Mouse (Mus musculus): ENCODE results near the gene Pcgf1. TPM values are rescaled to one million over a fixed set of nuclear protein-coding genes. Genes with fewer than 3 reads are reported as not detected.

Pcgf1 gene
- polyA plus RNA-seq, 1 experiment from 2014 or later = 34.3 TPM

DNA sequence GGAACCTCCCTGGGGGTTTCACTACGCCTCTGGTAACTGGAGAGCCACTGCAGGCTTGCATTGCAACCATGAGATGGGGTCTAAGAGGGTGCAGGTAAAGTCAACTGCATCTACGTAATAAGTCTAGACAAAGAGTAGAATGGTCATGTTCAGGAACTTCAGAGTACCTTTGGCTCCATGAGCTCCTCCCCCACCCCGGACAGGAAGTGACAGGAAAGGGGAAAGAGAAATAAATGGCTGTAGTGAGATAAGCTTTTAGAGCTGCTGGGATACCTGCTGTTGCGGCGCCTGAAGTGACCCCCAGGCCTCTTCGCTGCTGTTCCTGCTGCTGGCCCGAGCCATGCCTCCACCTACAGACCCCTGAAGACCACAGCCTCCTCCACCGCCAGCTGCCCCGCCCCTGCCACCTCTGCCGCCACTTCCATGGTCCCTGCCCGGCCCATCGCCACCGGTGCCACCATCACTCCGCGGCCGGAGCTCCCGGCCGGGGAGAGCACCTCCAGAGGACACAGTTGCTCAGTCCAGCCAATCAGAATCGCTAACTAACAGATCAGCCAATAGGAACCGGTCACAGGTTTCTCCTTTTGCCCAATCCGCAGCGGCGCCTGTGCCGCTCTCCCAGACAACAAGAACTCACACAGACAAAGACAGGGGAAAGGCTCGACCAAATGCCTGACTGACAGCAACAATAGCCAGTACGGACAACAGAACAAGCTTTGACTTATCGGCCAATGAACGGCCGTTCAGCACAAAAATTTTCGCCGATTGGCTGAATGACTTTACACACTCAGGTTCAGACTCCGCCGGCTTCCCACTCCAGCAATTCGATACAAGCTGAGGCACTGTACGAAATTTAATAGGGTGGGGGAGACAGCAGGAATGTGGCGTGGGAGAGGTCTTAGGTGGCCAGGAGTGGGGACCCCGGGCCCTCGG, 43.5 kb downstream of the Pcgf1 start, which contains the start of gene Wbp1:
Wbp1 (minus strand) TSS at position 630 of the 933 bp plus-strand sequence.
- peak; percentile 95 for ATAC-seq (replicated peaks; ENCODE audit: low FRiP score)
- under 1% methylated on average over 38 of the region's 38 CpGs for WGBS
- H3K4me1 ChIP-seq (replicated peaks; ENCODE audit: control insufficient read depth, insufficient read depth, low read length) = peaks cover 16% of the 10 kb centered on the region; the same call in 1 of the 2 replicates

DNA sequence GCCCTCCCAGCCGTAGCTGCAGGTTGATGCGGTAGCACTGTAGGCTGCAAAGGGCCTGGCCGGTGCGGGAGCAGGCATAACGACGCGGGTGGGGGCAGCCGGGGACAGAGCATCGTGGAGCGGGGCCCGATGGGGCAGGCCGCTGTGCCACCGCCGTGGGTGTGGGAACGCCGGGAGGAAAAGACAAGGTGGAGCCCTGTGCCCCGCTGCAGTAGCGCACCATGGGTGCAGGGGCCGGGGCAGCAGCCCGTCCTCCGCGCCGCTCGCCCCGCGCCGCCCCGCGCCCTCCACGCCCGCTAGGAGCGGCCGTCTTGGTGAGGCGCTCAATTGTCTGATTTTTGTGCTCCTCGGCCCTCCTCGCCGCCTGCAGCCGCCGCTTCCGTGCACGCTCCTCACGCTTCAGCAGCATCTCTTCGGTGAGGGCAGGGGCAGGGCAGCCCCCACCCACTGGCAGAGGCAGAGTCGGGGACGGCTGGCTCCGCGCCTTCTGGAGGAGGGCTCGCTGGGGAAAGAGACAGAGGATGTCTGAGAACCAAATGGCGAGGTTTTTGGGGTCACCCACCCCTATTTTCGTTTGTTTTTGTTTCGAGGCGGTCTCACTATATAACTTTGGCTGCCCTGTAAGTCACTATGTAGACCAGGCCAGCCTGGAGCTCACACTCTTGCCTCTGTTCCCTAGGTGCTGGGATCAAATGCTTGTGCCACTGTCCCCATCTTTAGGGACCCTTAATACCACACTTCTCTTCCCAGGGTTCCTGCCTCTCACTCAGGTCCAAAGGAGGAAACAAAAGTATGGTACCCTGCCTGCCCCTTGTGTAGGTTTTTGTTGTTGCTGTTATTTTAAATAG, 44.4 kb downstream of the Pcgf1 start:
- Histone ChIP-seq H3K27me3 (ENCODE audit: control insufficient read depth, insufficient read depth, low read length) (no peaks in the 10 kb centered on the region), H3K4me2 (ENCODE audit: low read depth, low read length, severe bottlenecking) (peak overlapping the region; percentile 95), H3K9me3 (ENCODE audit: control insufficient read depth, low read length) (no peaks in the 10 kb centered on the region), H3K36me3 (ENCODE audit: control insufficient read depth, insufficient read depth, low read length) (no peaks in the 10 kb centered on the region; the same call in none of the 2 replicates), H3K4me1 (replicated peaks; ENCODE audit: control insufficient read depth, insufficient read depth, low read length) (peaks cover 13% of the 10 kb centered on the region; the same call in 1 of the 2 replicates), H3K27ac (ENCODE audit: low read depth, low read length) (peak overlapping the region; percentile 98), H3K9ac (ENCODE audit: low read length) (peak overlapping the region; percentile 97), H3K4me3 (ENCODE audit: low read depth, low read length) (peak overlapping the region; percentile 77)
- ATAC-seq (replicated peaks; ENCODE audit: low FRiP score) = peak; percentile 6; the same call in 1 of the 2 replicates
- 2% methylated on average over 51 of the region's 52 CpGs for WGBS
- peak; percentile 76 for DNase-seq (ENCODE audit: low spot score)

More for the DNA sequence above, 43.5 kb downstream of the Pcgf1 start, which contains the start of gene Wbp1:
- peak within 1 kb of the TSS; percentile 77 for H3K4me3 ChIP-seq (ENCODE audit: low read depth, low read length)
- H3K4me2 ChIP-seq (ENCODE audit: low read depth, low read length, severe bottlenecking) = peak within 1 kb of the TSS; percentile 95
- peak within 1 kb of the TSS; percentile 97 for H3K9ac ChIP-seq (ENCODE audit: low read length)
- peak within 1 kb of the TSS; percentile 98 for H3K27ac ChIP-seq (ENCODE audit: low read depth, low read length)
- H3K36me3 ChIP-seq (ENCODE audit: control insufficient read depth, insufficient read depth, low read length) = no peaks in the 10 kb centered on the region; the same call in none of the 2 replicates
- DNase-seq (ENCODE audit: low spot score) = peak; percentile 95
- H3K27me3 ChIP-seq (ENCODE audit: control insufficient read depth, insufficient read depth, low read length) = no peaks in the 10 kb centered on the region
- no peaks in the 10 kb centered on the region for H3K9me3 ChIP-seq (ENCODE audit: control insufficient read depth, low read length)

DNA sequence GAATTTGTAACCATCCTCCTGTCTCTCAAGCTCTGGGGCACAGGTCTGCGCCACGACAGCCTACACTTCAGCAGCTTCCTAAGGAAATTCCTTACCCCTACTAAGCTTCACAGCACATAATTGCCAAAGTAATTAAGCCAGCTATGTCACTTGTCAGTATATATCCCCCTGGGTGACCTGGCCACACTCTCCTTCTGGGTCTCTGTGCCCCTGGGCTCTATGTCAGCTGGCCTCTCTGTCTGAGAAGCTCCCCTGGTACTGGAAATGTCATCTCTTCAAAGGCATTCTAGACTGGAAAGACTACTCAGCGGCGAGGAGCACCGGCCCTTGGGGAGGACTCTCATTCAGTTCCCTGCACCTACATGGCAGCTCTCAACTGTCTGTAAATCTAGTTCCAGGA, 45.3 kb downstream of the Pcgf1 start:
- no peak overlapping the region for H3K27ac ChIP-seq (ENCODE audit: low read depth, low read length)

DNA sequence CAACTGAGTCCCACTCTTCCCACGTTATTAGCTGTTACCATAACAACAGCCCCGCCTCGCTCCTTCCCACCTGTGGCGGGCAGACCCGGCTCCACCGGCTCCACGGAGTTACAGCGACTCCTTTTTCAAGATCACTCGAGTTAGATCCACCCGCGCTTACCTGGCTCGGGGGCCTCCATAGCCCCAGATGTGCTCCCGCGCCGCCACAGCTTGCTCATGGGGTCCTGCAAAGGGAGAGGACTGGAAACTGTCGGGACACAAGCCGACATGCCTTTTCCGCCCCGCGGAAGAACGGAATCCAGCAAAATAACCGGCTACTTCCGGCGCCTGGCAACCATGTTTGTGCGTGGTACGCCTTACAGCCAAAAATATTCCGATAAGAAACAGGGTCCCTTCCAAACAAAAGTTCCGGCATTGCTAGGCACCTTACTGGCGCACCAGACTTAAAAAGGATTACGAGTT, 47.2 kb downstream of the Pcgf1 start:
- ATAC-seq (replicated peaks; ENCODE audit: low FRiP score) (peak; percentile 10; the same call in 1 of the 2 replicates), DNase-seq (ENCODE audit: low spot score) (peak; percentile 92)
- no peaks in the 10 kb centered on the region for H3K9me3 ChIP-seq (ENCODE audit: control insufficient read depth, low read length)
- H3K36me3 ChIP-seq (ENCODE audit: control insufficient read depth, insufficient read depth, low read length) = no peaks in the 10 kb centered on the region
- H3K9ac ChIP-seq (ENCODE audit: low read length) = peak overlapping the region; percentile 71
- peak overlapping the region; percentile 61 for H3K4me3 ChIP-seq (ENCODE audit: low read depth, low read length)
- H3K27ac ChIP-seq (ENCODE audit: low read depth, low read length) = peak overlapping the region; percentile 44; the same call in 1 of the 2 replicates
- WGBS = 0% methylated on average over 30 of the region's 30 CpGs
- no peaks in the 10 kb centered on the region for H3K27me3 ChIP-seq (ENCODE audit: control insufficient read depth, insufficient read depth, low read length)
- peak overlapping the region; percentile 77 for H3K4me2 ChIP-seq (ENCODE audit: low read depth, low read length, severe bottlenecking)
- peaks cover 11% of the 10 kb centered on the region; the same call in 1 of the 2 replicates for H3K4me1 ChIP-seq (replicated peaks; ENCODE audit: control insufficient read depth, insufficient read depth, low read length)

More for the DNA sequence above, 45.3 kb downstream of the Pcgf1 start:
- peak overlapping the region; percentile 77; the same call in 1 of the 2 replicates for H3K4me3 ChIP-seq (ENCODE audit: low read depth, low read length)
- H3K27me3 ChIP-seq (ENCODE audit: control insufficient read depth, insufficient read depth, low read length) = no peaks in the 10 kb centered on the region
- DNase-seq (ENCODE audit: low spot score) (no peak), ATAC-seq (replicated peaks; ENCODE audit: low FRiP score) (no peak)
- 85% methylated on average over 5 of the region's 5 CpGs for WGBS
- peaks cover 13% of the 10 kb centered on the region; the same call in 1 of the 2 replicates for H3K4me1 ChIP-seq (replicated peaks; ENCODE audit: control insufficient read depth, insufficient read depth, low read length)
- H3K4me2 ChIP-seq (ENCODE audit: low read depth, low read length, severe bottlenecking) = peak overlapping the region; percentile 95
- peak overlapping the region; percentile 97 for H3K9ac ChIP-seq (ENCODE audit: low read length)
- H3K9me3 ChIP-seq (ENCODE audit: control insufficient read depth, low read length) = no peaks in the 10 kb centered on the region
- H3K36me3 ChIP-seq (ENCODE audit: control insufficient read depth, insufficient read depth, low read length) = no peaks in the 10 kb centered on the region; the same call in none of the 2 replicates

DNA sequence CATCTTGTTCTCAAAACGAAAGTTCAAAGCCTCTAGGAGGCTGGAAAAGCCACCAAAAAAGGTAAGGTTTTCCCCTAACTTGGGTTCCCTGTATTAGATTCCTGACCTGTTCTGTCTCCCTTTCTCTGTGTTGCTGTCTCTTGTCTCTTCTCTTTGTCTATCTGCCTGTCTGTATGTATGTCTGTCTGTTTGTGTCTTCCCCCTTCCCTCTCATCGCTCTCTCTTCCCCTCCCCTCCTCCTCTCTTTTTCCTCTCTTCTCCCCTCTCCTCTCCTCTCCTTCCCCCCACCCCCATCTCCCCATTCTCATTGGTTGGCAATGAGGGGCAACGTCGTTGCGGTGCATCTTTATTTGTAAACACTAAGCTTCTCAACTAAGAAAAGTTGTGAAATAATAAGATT, 47.7 kb downstream of the Pcgf1 start, which contains the start of gene Ino80b:
Ino80b (minus strand) TSS at position 101 of the 400 bp plus-strand sequence.
- no peak for DNase-seq (ENCODE audit: low spot score)
- Histone ChIP-seq H3K36me3 (ENCODE audit: control insufficient read depth, insufficient read depth, low read length) (no peaks in the 10 kb centered on the region), H3K27me3 (ENCODE audit: control insufficient read depth, insufficient read depth, low read length) (no peaks in the 10 kb centered on the region), H3K4me3 (ENCODE audit: low read depth, low read length) (peak within 1 kb of the TSS; percentile 61), H3K9me3 (ENCODE audit: control insufficient read depth, low read length) (no peaks in the 10 kb centered on the region), H3K27ac (ENCODE audit: low read depth, low read length) (peak within 1 kb of the TSS; percentile 44; the same call in 1 of the 2 replicates), H3K9ac (ENCODE audit: low read length) (peak within 1 kb of the TSS; percentile 71), H3K4me2 (ENCODE audit: low read depth, low read length, severe bottlenecking) (peak within 1 kb of the TSS; percentile 77), H3K4me1 (replicated peaks; ENCODE audit: control insufficient read depth, insufficient read depth, low read length) (peaks cover 8% of the 10 kb centered on the region; the same call in 1 of the 2 replicates)
- 26% methylated on average over 5 of the region's 5 CpGs for WGBS
- no peak for ATAC-seq (replicated peaks; ENCODE audit: low FRiP score)

DNA sequence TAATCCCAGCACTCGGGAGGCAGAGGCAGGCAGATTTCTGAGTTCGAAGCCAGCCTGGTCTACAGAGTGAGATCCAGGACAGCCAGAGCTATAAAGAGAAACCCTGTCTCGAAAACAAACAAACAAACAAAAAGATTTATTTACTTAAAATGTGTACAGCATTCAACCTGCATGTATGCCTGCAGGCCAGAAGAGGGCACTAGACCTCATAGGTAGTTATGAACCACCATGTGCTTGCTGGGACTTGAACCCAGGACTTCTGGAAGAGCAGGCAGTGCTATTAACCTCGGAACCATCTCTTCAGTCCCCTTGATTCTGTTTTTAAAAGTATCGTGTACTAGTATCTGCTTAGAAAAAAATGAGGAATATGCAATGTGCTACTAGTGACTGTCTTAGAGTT, 49.8 kb downstream of the Pcgf1 start:
- Histone ChIP-seq H3K27ac (ENCODE audit: low read depth, low read length) (no peak overlapping the region), H3K4me2 (ENCODE audit: low read depth, low read length, severe bottlenecking) (no peak overlapping the region), H3K4me1 (replicated peaks; ENCODE audit: control insufficient read depth, insufficient read depth, low read length) (peaks cover 8% of the 10 kb centered on the region; the same call in 1 of the 2 replicates), H3K9ac (ENCODE audit: low read length) (no peak overlapping the region), H3K36me3 (ENCODE audit: control insufficient read depth, insufficient read depth, low read length) (no peaks in the 10 kb centered on the region), H3K9me3 (ENCODE audit: control insufficient read depth, low read length) (no peaks in the 10 kb centered on the region), H3K27me3 (ENCODE audit: control insufficient read depth, insufficient read depth, low read length) (no peaks in the 10 kb centered on the region), H3K4me3 (ENCODE audit: low read depth, low read length) (no peak overlapping the region)
- ATAC-seq (replicated peaks; ENCODE audit: low FRiP score) (no peak), DNase-seq (ENCODE audit: low spot score) (no peak)
- 93% methylated on average over 5 of the region's 5 CpGs for WGBS

Measured in forebrain, embryonic 11.5 days (tissue).